8 mouse cellular contexts compared by ENCODE assay signal in the genomic region with DNA sequence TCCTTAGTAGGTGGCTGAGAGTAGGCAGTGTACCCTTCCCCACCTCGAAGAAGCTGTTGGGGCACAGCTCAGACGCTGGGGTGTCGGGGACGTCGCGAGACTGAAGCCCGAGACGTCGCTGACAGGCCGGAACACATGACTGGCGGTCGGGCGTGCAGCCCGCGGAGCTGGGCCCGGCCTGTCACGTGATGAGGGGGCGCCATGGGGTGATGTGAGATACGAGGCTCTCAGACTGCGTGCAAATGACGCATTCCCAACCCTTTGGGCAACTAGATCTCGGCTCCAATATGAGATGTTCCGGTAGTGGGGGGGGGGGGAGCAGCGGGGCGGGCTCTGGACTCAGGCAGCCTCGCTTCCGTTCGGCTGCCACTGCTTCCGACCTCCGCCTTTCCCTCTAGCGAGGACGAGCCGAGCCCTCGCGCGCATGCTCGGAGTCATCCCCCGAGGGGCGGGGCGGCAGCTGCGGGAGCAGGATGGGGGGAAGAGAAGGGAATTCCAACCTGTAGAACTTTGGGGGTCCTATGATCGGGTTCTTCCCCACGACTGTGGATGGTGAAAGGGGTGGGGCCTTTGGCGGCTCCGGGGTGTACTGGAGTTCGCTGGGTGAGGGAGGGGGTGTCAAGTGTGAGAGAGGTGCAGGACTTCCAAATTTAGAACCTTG. TPM values are rescaled to one million over a fixed set of nuclear protein-coding genes. Genes with fewer than 3 reads are reported as not detected.
DNase-seq lines count a peak whose midpoint lies in the region; ATAC-seq and TF ChIP-seq lines count a peak whose summit lies in the region.

No protein-coding gene starts in this region.

- no peaks in the 10 kb centered on the region; the same call in 1 of the 2 replicates for H3K4me1 ChIP-seq in cortical plate, adult 2 months (ENCODE audit: control insufficient read depth, insufficient read depth, low read length)

- TF ChIP-seq POLR2A in cortical plate, adult 2 months (IDR thresholded peaks at IDR 0.05; ENCODE audit: extremely low read depth, insufficient read depth, low read length): peak; percentile 79

- TF ChIP-seq CTCF in cortical plate, adult 2 months (IDR thresholded peaks at IDR 0.05; ENCODE audit: extremely low read depth, insufficient read depth, low read length): no peak

- ATAC-seq in activated CD4-positive, CD25-positive, alpha-beta regulatory T cell, adult 4 months: peak; percentile 73
- peak; percentile 82 for ATAC-seq in megakaryocyte progenitor cell, adult 5-6 weeks (replicated peaks; ENCODE audit: poor library complexity)

- peak; percentile 94 for DNase-seq in gastrocnemius, postnatal 10 days
- DNase-seq in induced T-regulatory cell, adult 2 months (ENCODE audit: low read depth): peak; percentile 94
- DNase-seq in left cerebral cortex, adult 9 months (ENCODE audit: low spot score in 2 of 2): peak; percentile 96
- DNase-seq in right cerebral cortex, postnatal 14 days: peak; percentile 96
- peak; percentile 86 to 93 for DNase-seq in urinary bladder, postnatal 36 days (ENCODE audit: low spot score in 2 of 2)

- peak overlapping the region; percentile 60 for H3K4me3 ChIP-seq in cortical plate, adult 2 months (ENCODE audit: insufficient read depth, low read length)

- H3K27ac ChIP-seq in cortical plate, adult 2 months (ENCODE audit: insufficient read depth, low read length): peak overlapping the region; percentile 97

RNA-seq across cellular contexts. Expression of gene Stx1b, which starts 17.1 kb away (rescaled TPM):
- under 1 TPM in 1 of 2 experiments, not detected in 1; 0.62 TPM for polyA plus RNA-seq in activated CD4-positive, CD25-positive, alpha-beta regulatory T cell, adult 4 months (2017; shearing (Covaris generic))
- 381 and 383 TPM in 2 replicates for polyA plus RNA-seq in cortical plate, adult 2 months (2012; rRNA removed)
- 1 to 10 TPM; 3.0 to 4.6 TPM for total RNA-seq in gastrocnemius, postnatal 10 days (2021)
- 0.12 and 1.5 TPM in 2 replicates for total RNA-seq in megakaryocyte progenitor cell, adult 5-6 weeks (2015)
- 0.03 and 0.12 TPM in 2 replicates for total RNA-seq in megakaryocyte progenitor cell, adult 5-6 weeks (2017)

RNA-seq across cellular contexts. Expression of gene Stx4a, which starts 17.4 kb away (rescaled TPM):
- polyA plus RNA-seq in activated CD4-positive, CD25-positive, alpha-beta regulatory T cell, adult 4 months (2017; shearing (Covaris generic)): 10 to 100 TPM; 49.3 to 54.6 TPM
- 118 and 122 TPM in 2 replicates for polyA plus RNA-seq in cortical plate, adult 2 months (2012; rRNA removed)
- 10 to 100 TPM; 52.6 to 69.7 TPM for total RNA-seq in gastrocnemius, postnatal 10 days (2021)
- total RNA-seq in megakaryocyte progenitor cell, adult 5-6 weeks (2015): 55.8 and 70.2 TPM in 2 replicates
- total RNA-seq in megakaryocyte progenitor cell, adult 5-6 weeks (2017): 35.7 and 50.4 TPM in 2 replicates

RNA-seq across cellular contexts. Expression of gene Zfp646, which starts 34.6 kb away (rescaled TPM):
- polyA plus RNA-seq in activated CD4-positive, CD25-positive, alpha-beta regulatory T cell, adult 4 months (2017; shearing (Covaris generic)): 10 to 100 TPM; 20.0 to 28.1 TPM
- polyA plus RNA-seq in cortical plate, adult 2 months (2012; rRNA removed): 14.9 and 15.1 TPM in 2 replicates
- 10 to 100 TPM; 16.2 to 20.1 TPM for total RNA-seq in gastrocnemius, postnatal 10 days (2021)
- 18.7 and 19.4 TPM in 2 replicates for total RNA-seq in megakaryocyte progenitor cell, adult 5-6 weeks (2015)
- total RNA-seq in megakaryocyte progenitor cell, adult 5-6 weeks (2017): 31.6 and 38.2 TPM in 2 replicates

RNA-seq across cellular contexts. Expression of gene Zfp668, which starts 35.2 kb away (rescaled TPM):
- polyA plus RNA-seq in activated CD4-positive, CD25-positive, alpha-beta regulatory T cell, adult 4 months (2017; shearing (Covaris generic)): 10 to 100 TPM; 10.4 to 11.0 TPM
- polyA plus RNA-seq in cortical plate, adult 2 months (2012; rRNA removed): 12.9 and 13.5 TPM in 2 replicates
- total RNA-seq in gastrocnemius, postnatal 10 days (2021): 1 to 10 TPM; 5.8 to 7.7 TPM
- 5.7 and 7.4 TPM in 2 replicates for total RNA-seq in megakaryocyte progenitor cell, adult 5-6 weeks (2015)
- 2.9 and 6.7 TPM in 2 replicates for total RNA-seq in megakaryocyte progenitor cell, adult 5-6 weeks (2017)

RNA-seq across cellular contexts. Expression of gene Hsd3b7, which starts 41.1 kb away (rescaled TPM):
- 1 to 10 TPM; 5.2 to 5.7 TPM for polyA plus RNA-seq in activated CD4-positive, CD25-positive, alpha-beta regulatory T cell, adult 4 months (2017; shearing (Covaris generic))
- 14.2 and 14.5 TPM in 2 replicates for polyA plus RNA-seq in cortical plate, adult 2 months (2012; rRNA removed)
- 10 to 100 TPM in 1 of 2 experiments, 1 to 10 TPM in 1; 8.1 to 12.5 TPM for total RNA-seq in gastrocnemius, postnatal 10 days (2021)
- total RNA-seq in megakaryocyte progenitor cell, adult 5-6 weeks (2015): 20.2 and 31.3 TPM in 2 replicates
- total RNA-seq in megakaryocyte progenitor cell, adult 5-6 weeks (2017): 25.6 and 26.8 TPM in 2 replicates

Comparison
In these comparisons a context has a peak if more than half of its experiments do, and no peak if none do; other contexts are left out.
1. Peak in every context shown above with its lines: DNase-seq, ATAC-seq, H3K4me3 ChIP-seq and H3K27ac ChIP-seq.